Mouse (Mus musculus) lung, postnatal 14 days (tissue): Measurements from ENCODE around the gene Vmn1r22.
A peak's percentile ranks its signal among the peaks of the same experiment; 100 is the strongest.
"Not testable (repeated sequence)": the region's sequence is repeated elsewhere in the genome, so short reads cannot be mapped to it uniquely, and the experiment has no call there.

Experiments
- DNase-seq: peaks from one replicate; pipeline ENCODE4 v3.0.0; 2021

Vmn1r22 gene

DNA sequence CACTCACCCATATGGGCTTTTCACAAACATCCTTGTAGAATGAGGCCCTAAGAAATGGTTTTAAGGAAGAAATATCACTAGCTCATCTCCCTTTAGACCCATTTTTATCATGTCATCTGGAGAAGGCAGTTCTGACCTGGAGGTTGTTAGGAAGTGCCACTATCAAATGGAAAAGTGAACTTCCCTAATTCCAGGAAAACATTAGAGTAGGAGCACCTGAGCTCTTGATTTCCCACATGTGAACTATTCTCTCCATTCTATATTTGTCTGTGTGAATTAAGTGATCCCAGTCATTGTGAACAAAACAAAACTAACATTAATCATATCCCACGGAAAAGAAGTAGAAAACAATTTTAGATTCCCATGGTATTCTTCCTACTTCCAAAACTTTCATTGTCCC lies at the start of gene Vmn1r22:
Gene Vmn1r22 (minus strand): TSS at position 101 of the 400 bp plus-strand sequence.
- DNase-seq = no peak

DNA sequence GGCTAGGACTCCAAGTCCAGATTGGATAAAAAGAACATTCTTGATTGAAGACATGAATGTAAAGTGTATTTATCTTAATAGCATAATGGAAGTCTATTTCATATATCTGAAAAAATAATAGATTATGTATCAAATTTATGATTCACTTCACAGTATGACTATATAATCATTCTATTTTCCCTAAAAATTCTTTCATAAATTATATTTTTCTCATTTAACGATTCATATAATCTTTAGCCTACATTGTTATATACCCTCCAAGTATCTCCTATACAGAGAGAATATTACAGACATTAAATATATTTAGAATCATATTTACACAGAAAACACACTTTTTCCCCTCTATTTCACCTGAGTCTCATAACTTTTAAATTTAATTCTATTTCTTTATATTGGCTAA lies 18.9 kb upstream of the Vmn1r22 start, which contains the start of gene Vmn1r23:
Gene Vmn1r23 (minus strand): TSS at position 101 of the 400 bp plus-strand sequence.
- DNase-seq = no peak

DNA sequence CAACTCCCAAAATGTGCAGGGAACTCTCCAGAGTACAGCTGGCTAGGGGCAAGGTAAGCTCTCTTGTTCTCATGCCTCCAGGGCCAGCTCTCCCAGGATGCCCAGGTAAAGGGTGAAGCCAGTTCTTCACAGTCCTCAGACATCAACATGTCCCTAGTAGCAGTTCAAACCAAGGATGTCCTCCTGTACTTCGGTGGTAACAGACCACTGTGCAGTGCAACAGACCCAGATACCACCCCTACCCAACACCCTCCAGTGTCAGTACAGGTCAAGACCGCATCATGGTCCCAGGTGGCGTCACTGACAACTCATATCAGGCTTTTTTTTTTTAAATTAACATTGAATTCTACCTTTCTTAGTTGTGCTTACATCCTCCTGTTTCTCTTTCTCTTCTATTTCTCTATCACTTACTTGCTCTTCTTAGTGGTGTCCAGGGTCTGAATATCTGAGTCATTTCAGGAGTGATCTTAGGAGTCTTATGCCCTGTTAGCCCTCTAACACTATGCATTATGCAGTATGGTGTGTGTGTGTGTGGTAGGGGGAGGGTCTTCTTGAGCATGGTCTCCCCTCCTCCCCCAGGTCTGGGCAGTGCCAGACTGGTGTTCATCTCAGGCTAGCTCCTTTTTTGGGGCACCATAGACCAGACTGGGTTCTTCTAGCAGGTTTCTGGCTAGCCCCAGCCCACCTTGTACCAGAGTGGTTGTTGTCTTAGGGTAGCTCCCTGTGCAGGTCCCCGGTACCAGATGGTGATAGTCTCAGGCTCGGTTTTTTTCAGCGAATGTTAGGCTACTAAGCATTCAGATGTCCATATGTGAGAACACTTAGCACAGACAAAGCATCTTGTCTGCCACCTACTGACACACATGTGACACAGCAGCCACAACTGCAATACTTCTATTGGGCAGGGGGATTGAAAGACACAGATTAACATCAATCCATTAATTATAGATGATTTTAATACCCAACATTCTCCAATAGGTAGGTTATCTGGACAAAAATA lies 48.5 kb downstream of the Vmn1r22 start:
- DNase-seq = peak; percentile 18

DNA sequence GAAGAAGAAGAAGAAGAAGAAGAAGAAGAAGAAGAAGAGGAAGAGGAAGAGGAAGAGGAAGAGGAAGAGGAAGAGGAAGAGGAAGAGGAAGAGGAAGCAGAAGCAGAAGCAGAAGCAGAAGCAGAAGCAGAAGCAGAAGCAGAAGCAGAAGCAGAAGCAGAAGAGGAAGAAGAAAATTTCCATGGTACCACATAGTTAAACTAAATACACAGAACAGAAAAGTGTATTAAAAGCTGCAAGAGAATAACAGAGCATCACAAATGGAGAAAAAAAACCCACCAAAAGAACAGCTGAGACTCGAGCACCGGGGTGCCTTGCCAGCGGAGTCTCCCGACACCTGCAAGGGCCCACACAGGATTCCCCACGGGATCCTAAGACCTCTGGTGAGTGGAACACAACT lies 56.7 kb downstream of the Vmn1r22 start:
- DNase-seq = not testable (repeated sequence)

DNA sequence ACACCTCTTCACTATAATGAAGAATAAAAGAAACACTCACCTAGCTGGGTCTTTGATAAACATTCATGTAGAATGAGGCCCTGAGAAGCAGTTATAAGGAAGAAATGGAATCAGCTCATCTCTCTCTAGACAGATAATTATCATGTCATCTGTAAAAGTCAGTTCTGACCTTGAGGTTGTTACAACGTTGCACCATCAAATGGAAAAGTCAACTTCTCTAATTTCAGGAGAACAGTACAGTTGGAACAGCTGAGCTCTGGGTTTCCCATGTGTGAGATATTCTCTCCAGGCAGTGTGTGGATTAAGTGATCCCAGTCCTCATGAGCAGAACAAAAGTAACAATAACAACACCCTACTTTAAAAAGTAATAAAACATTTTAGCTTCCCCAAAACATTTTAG lies 57.5 kb downstream of the Vmn1r22 start, which contains the start of gene Vmn1r21:
Gene Vmn1r21 (minus strand): TSS at position 58 of the 400 bp plus-strand sequence.
- DNase-seq = no peak
